In genomic region chr14:79660467-79660866, GRCm38 (mm10) we compare ENCODE assay signal across 12 mouse cellular contexts. TPM values are rescaled to one million over a fixed set of nuclear protein-coding genes. Genes with fewer than 3 reads are reported as not detected.
A peak's percentile ranks its signal among the peaks of the same experiment; 100 is the strongest.
DNase-seq lines count a peak whose midpoint lies in the region; ATAC-seq and TF ChIP-seq lines count a peak whose summit lies in the region.
"Had no signal": no experiment of that assay in that cellular context is flagged by ENCODE, and none has a peak within 500 bp of the region (broad histone marks: within the 10 kb centered on the region; RNA-seq: fewer than 3 reads in every experiment).

No protein-coding gene starts in this region.

- H3K27me3 ChIP-seq in heart, postnatal 0 days (ENCODE audit: control insufficient read depth, insufficient read depth, low read length) = no peaks in the 10 kb centered on the region
- H3K27me3 ChIP-seq in lung, embryonic 15.5 days = no peaks in the 10 kb centered on the region
- no peaks in the 10 kb centered on the region for H3K27me3 ChIP-seq in hindbrain, embryonic 14.5 days (ENCODE audit: control insufficient read depth, insufficient read depth, low read length)

- no peaks in the 10 kb centered on the region for H3K9me3 ChIP-seq in heart, postnatal 0 days (replicated peaks; ENCODE audit: control insufficient read depth, low read length)
- no peaks in the 10 kb centered on the region for H3K9me3 ChIP-seq in lung, embryonic 15.5 days
- H3K9me3 ChIP-seq in hindbrain, embryonic 14.5 days (ENCODE audit: control insufficient read depth, low read length) = no peaks in the 10 kb centered on the region
- H3K9me3 ChIP-seq: heart, embryonic 10.5 days had no signal

- H3K27ac ChIP-seq in heart, postnatal 0 days (ENCODE audit: low read depth) = no peak overlapping the region
- H3K27ac ChIP-seq in lung, embryonic 15.5 days = peak overlapping the region; percentile 72
- H3K27ac ChIP-seq in hindbrain, embryonic 14.5 days = 0 out of 2 replicates have a peak overlapping the region, but pooled peaks have one; percentile 32
- H3K27ac ChIP-seq: heart, embryonic 10.5 days had no signal

- TF ChIP-seq CTCF in heart, postnatal 0 days (IDR thresholded peaks at IDR 0.05; ENCODE audit: low read depth) = no peak

- no peak for ATAC-seq in heart, postnatal 0 days (ENCODE audit: insufficient read depth, low read depth)
- peak; percentile 78; the same call in 1 of the 2 replicates for ATAC-seq in lung, embryonic 15.5 days (ENCODE audit: borderline replicate concordance, extremely low read depth, low FRiP score, low TSS enrichment)
- ATAC-seq in hindbrain, embryonic 14.5 days (ENCODE audit: low FRiP score) = no peak

- TF ChIP-seq EP300 in heart, postnatal 0 days (IDR thresholded peaks at IDR 0.05; ENCODE audit: low read depth) = no peak

- H3K36me3 ChIP-seq in heart, postnatal 0 days (replicated peaks; ENCODE audit: control insufficient read depth, insufficient read depth, low read length) = no peaks in the 10 kb centered on the region
- H3K36me3 ChIP-seq in lung, embryonic 15.5 days = no peaks in the 10 kb centered on the region
- no peaks in the 10 kb centered on the region for H3K36me3 ChIP-seq in hindbrain, embryonic 14.5 days (replicated peaks; ENCODE audit: control insufficient read depth, insufficient read depth)
- H3K36me3 ChIP-seq: heart, embryonic 10.5 days had no signal

- no peak overlapping the region for H3K9ac ChIP-seq in heart, postnatal 0 days (replicated peaks; ENCODE audit: low read depth, low read length)
- H3K9ac ChIP-seq in lung, embryonic 15.5 days = no peak overlapping the region
- H3K9ac ChIP-seq in hindbrain, embryonic 14.5 days = no peak overlapping the region

- intact Hi-C loops in heart, postnatal 25 days (cut with DNase I) = no loop called here

- DNase-seq in heart, postnatal 0 days (ENCODE audit: low spot score) = no peak
- no peak for DNase-seq in heart, postnatal 25 days (ENCODE audit: low spot score)
- DNase-seq in lung, postnatal 10 days = no peak
- DNase-seq in hindbrain, embryonic 14.5 days (ENCODE audit: low spot score) = no peak
- peak; percentile 5 for DNase-seq in naive thymus-derived CD4-positive, alpha-beta T cell, adult 2 months (ENCODE audit: low read depth)
- DNase-seq in liver = no peak
- no peak for DNase-seq in layer of hippocampus, adult 8-10 months (ENCODE audit: low spot score in 2 of 2)

- peak overlapping the region; percentile 57; the same call in 1 of the 2 replicates for H3K4me2 ChIP-seq in heart, postnatal 0 days (ENCODE audit: low read depth, low read length)
- H3K4me2 ChIP-seq in lung, embryonic 15.5 days = peak overlapping the region; percentile 56
- peak overlapping the region; percentile 46; the same call in 1 of the 2 replicates for H3K4me2 ChIP-seq in hindbrain, embryonic 14.5 days (replicated peaks)

- no peak overlapping the region for H3K4me3 ChIP-seq in heart, postnatal 0 days (ENCODE audit: low read depth, low read length)
- H3K4me3 ChIP-seq in lung, embryonic 15.5 days = no peak overlapping the region
- no peak overlapping the region for H3K4me3 ChIP-seq in hindbrain, embryonic 14.5 days (replicated peaks; ENCODE audit: low read length)

- WGBS in heart, postnatal 0 days = 39% methylated on average over 5 of the region's 5 CpGs
- 39% methylated on average over 5 of the region's 5 CpGs for WGBS in lung, embryonic 15.5 days
- WGBS in hindbrain, embryonic 14.5 days = 38% methylated on average over 5 of the region's 5 CpGs

- H3K4me1 ChIP-seq in heart, postnatal 0 days (ENCODE audit: control insufficient read depth, insufficient read depth) = peaks cover 9% of the 10 kb centered on the region; the same call in 1 of the 2 replicates
- 0 out of 2 replicates have a peak, but pooled peaks cover 3% of the 10 kb centered on the region for H3K4me1 ChIP-seq in lung, embryonic 15.5 days
- peaks cover 35% of the 10 kb centered on the region for H3K4me1 ChIP-seq in hindbrain, embryonic 14.5 days (replicated peaks; ENCODE audit: control insufficient read depth, insufficient read depth, low read length)

RNA-seq across cellular contexts. Expression of gene Cnmd, which starts 1.5 kb away (rescaled TPM):
- total RNA-seq in heart, postnatal 0 days (2014; rRNA removed; ENCODE audit: low replicate concordance) = not detected in 2 replicates
- polyA plus RNA-seq in heart, postnatal 0 days (2015; fragmentation: Nextera tagmentation; extraction: Ambion mirVana) = 0.82 and 0.98 TPM in 2 replicates
- total RNA-seq in heart, postnatal 25 days (2021) = under 1 TPM; 0.62 to 0.81 TPM
- polyA plus RNA-seq in lung, embryonic 15.5 days (2015; fragmentation: Nextera tagmentation; extraction: Ambion mirVana) = 10.9 and 11.5 TPM in 2 replicates
- polyA plus RNA-seq in hindbrain, embryonic 14.5 days (2014; fragmentation: Nextera tagmentation; extraction: Ambion mirVana) = 2.6 and 4.2 TPM in 2 replicates
- total RNA-seq in layer of hippocampus, adult 8-10 months (2022) = 1 to 10 TPM; 1.7 to 6.2 (median 3.7) TPM
- total RNA-seq: common myeloid progenitor, adult 5-6 weeks had no signal
- polyA plus RNA-seq: CD4-positive, CD25-positive, alpha-beta regulatory T cell, adult 4 months; large intestine, adult 2 months had no signal
